In genomic region chr6:31811890-31812289, GRCm38 (mm10) we compare ENCODE assay signal across 34 mouse cellular contexts.
DNase-seq lines count a peak whose midpoint lies in the region; ATAC-seq and TF ChIP-seq lines count a peak whose summit lies in the region.
"Had no signal": no experiment of that assay in that cellular context is flagged by ENCODE, and none has a peak within 500 bp of the region (broad histone marks: within the 10 kb centered on the region; RNA-seq: fewer than 3 reads in every experiment).

No protein-coding gene starts in this region.

- H3K9ac ChIP-seq in forebrain, embryonic 11.5 days (ENCODE audit: low read length) = no peak overlapping the region
- no peak overlapping the region for H3K9ac ChIP-seq in forebrain, postnatal 0 days
- H3K9ac ChIP-seq in intestine, embryonic 14.5 days (ENCODE audit: low read length) = no peak overlapping the region
- H3K9ac ChIP-seq in intestine, embryonic 15.5 days = no peak overlapping the region
- no peak overlapping the region for H3K9ac ChIP-seq in midbrain, embryonic 13.5 days (replicated peaks)
- H3K9ac ChIP-seq in midbrain, embryonic 15.5 days = no peak overlapping the region
- no peak overlapping the region for H3K9ac ChIP-seq in neural tube, embryonic 14.5 days (replicated peaks; ENCODE audit: low read depth, low read length)
- H3K9ac ChIP-seq: embryonic facial prominence, embryonic 15.5 days; heart, embryonic 15.5 days; hindbrain, embryonic 12.5 days; limb, embryonic 15.5 days; liver, embryonic 13.5 days had no signal

- 24% methylated on average over 9 of the region's 9 CpGs for WGBS in forebrain, embryonic 11.5 days
- WGBS in forebrain, postnatal 0 days = 23% methylated on average over 9 of the region's 9 CpGs
- WGBS in intestine, embryonic 14.5 days = 71% methylated on average over 9 of the region's 9 CpGs
- 73% methylated on average over 9 of the region's 9 CpGs for WGBS in intestine, embryonic 15.5 days
- 15% methylated on average over 9 of the region's 9 CpGs for WGBS in midbrain, embryonic 13.5 days
- 21% methylated on average over 9 of the region's 9 CpGs for WGBS in midbrain, embryonic 15.5 days
- WGBS in neural tube, embryonic 14.5 days = 29% methylated on average over 9 of the region's 9 CpGs

- no peak for TF ChIP-seq CTCF in forebrain, postnatal 0 days (IDR thresholded peaks at IDR 0.05; ENCODE audit: low read depth)

- no peak overlapping the region for H3K4me3 ChIP-seq in forebrain, embryonic 11.5 days (ENCODE audit: low read depth, low read length)
- no peak overlapping the region for H3K4me3 ChIP-seq in forebrain, postnatal 0 days (ENCODE audit: low read depth, low read length)
- H3K4me3 ChIP-seq in intestine, embryonic 14.5 days (ENCODE audit: low read depth, low read length) = no peak overlapping the region
- H3K4me3 ChIP-seq in intestine, embryonic 15.5 days (replicated peaks) = no peak overlapping the region
- no peak overlapping the region for H3K4me3 ChIP-seq in midbrain, embryonic 13.5 days (replicated peaks)
- no peak overlapping the region for H3K4me3 ChIP-seq in midbrain, embryonic 15.5 days
- H3K4me3 ChIP-seq in neural tube, embryonic 14.5 days (ENCODE audit: low read depth, low read length) = no peak overlapping the region
- H3K4me3 ChIP-seq: embryonic facial prominence, embryonic 10.5 days; embryonic facial prominence, embryonic 15.5 days; gastrocnemius, adult 2 months; heart, embryonic 15.5 days; hindbrain, embryonic 12.5 days; limb, embryonic 10.5 days; limb, embryonic 15.5 days; liver, embryonic 13.5 days; megakaryocyte, embryonic 14.5 days had no signal

- peak; percentile 46; the same call in 1 of the 2 replicates for ATAC-seq in forebrain, embryonic 11.5 days (replicated peaks; ENCODE audit: low FRiP score)
- no peak for ATAC-seq in forebrain, postnatal 0 days
- no peak for ATAC-seq in intestine, embryonic 14.5 days (replicated peaks; ENCODE audit: low FRiP score, low TSS enrichment, low read depth)
- ATAC-seq in intestine, embryonic 15.5 days = no peak
- ATAC-seq in midbrain, embryonic 13.5 days = peak; percentile 64
- ATAC-seq in midbrain, embryonic 15.5 days (replicated peaks) = no peak
- ATAC-seq in neural tube, embryonic 14.5 days (ENCODE audit: low read depth) = no peak
- ATAC-seq: forebrain, embryonic 14.5 days; inflammation-experienced regulatory T-cells, adult 6 months; lung, postnatal 0 days; Patski had no signal

- H3K9me3 ChIP-seq in forebrain, embryonic 11.5 days (ENCODE audit: control insufficient read depth, low read length) = no peaks in the 10 kb centered on the region
- no peaks in the 10 kb centered on the region for H3K9me3 ChIP-seq in forebrain, postnatal 0 days (ENCODE audit: low read length)
- no peaks in the 10 kb centered on the region for H3K9me3 ChIP-seq in intestine, embryonic 14.5 days (ENCODE audit: control insufficient read depth, low read length)
- no peaks in the 10 kb centered on the region for H3K9me3 ChIP-seq in intestine, embryonic 15.5 days
- no peaks in the 10 kb centered on the region for H3K9me3 ChIP-seq in midbrain, embryonic 13.5 days
- H3K9me3 ChIP-seq in midbrain, embryonic 15.5 days = no peaks in the 10 kb centered on the region
- H3K9me3 ChIP-seq in neural tube, embryonic 14.5 days (ENCODE audit: control insufficient read depth, low read length) = no peaks in the 10 kb centered on the region
- H3K9me3 ChIP-seq: embryonic facial prominence, embryonic 10.5 days; embryonic facial prominence, embryonic 15.5 days; G1E; heart, embryonic 15.5 days; hindbrain, embryonic 12.5 days; limb, embryonic 10.5 days; limb, embryonic 15.5 days; liver, embryonic 13.5 days; megakaryocyte, embryonic 14.5 days had no signal

- no peak overlapping the region for H3K27ac ChIP-seq in forebrain, embryonic 11.5 days (ENCODE audit: low read depth, low read length)
- H3K27ac ChIP-seq in forebrain, postnatal 0 days (ENCODE audit: low read depth, low read length) = no peak overlapping the region
- H3K27ac ChIP-seq in intestine, embryonic 14.5 days (ENCODE audit: low read depth) = no peak overlapping the region
- H3K27ac ChIP-seq in intestine, embryonic 15.5 days = no peak overlapping the region
- H3K27ac ChIP-seq in midbrain, embryonic 13.5 days = no peak overlapping the region
- H3K27ac ChIP-seq in midbrain, embryonic 15.5 days = no peak overlapping the region
- peak overlapping the region; percentile 29; the same call in 1 of the 2 replicates for H3K27ac ChIP-seq in neural tube, embryonic 14.5 days (ENCODE audit: low read depth, low read length)
- H3K27ac ChIP-seq: embryonic facial prominence, embryonic 10.5 days; embryonic facial prominence, embryonic 15.5 days; gastrocnemius, adult 2 months; heart, embryonic 15.5 days; limb, embryonic 10.5 days; limb, embryonic 15.5 days; liver, embryonic 13.5 days had no signal

- no peaks in the 10 kb centered on the region; the same call in 1 of the 2 replicates for H3K4me1 ChIP-seq in forebrain, embryonic 11.5 days (replicated peaks; ENCODE audit: control insufficient read depth, insufficient read depth, low read length)
- no peaks in the 10 kb centered on the region for H3K4me1 ChIP-seq in forebrain, postnatal 0 days (ENCODE audit: insufficient read depth)
- no peaks in the 10 kb centered on the region for H3K4me1 ChIP-seq in intestine, embryonic 14.5 days (replicated peaks; ENCODE audit: control insufficient read depth, insufficient read depth, low read length)
- no peaks in the 10 kb centered on the region for H3K4me1 ChIP-seq in intestine, embryonic 15.5 days (replicated peaks)
- H3K4me1 ChIP-seq in midbrain, embryonic 13.5 days (replicated peaks) = peaks cover 31% of the 10 kb centered on the region
- peaks cover 11% of the 10 kb centered on the region for H3K4me1 ChIP-seq in midbrain, embryonic 15.5 days
- H3K4me1 ChIP-seq in neural tube, embryonic 14.5 days (ENCODE audit: control insufficient read depth, insufficient read depth, low read length) = peaks cover 17% of the 10 kb centered on the region

- no peaks in the 10 kb centered on the region for H3K27me3 ChIP-seq in forebrain, embryonic 11.5 days (ENCODE audit: control insufficient read depth, insufficient read depth, low read length)
- H3K27me3 ChIP-seq in forebrain, postnatal 0 days (ENCODE audit: insufficient read depth, low read length) = no peaks in the 10 kb centered on the region
- no peaks in the 10 kb centered on the region for H3K27me3 ChIP-seq in intestine, embryonic 14.5 days (replicated peaks; ENCODE audit: control insufficient read depth, insufficient read depth, low read length)
- no peaks in the 10 kb centered on the region for H3K27me3 ChIP-seq in intestine, embryonic 15.5 days (replicated peaks)
- no peaks in the 10 kb centered on the region for H3K27me3 ChIP-seq in midbrain, embryonic 13.5 days
- H3K27me3 ChIP-seq in midbrain, embryonic 15.5 days (replicated peaks) = no peaks in the 10 kb centered on the region
- no peaks in the 10 kb centered on the region for H3K27me3 ChIP-seq in neural tube, embryonic 14.5 days (ENCODE audit: control insufficient read depth, insufficient read depth, low read length)
- H3K27me3 ChIP-seq: embryonic facial prominence, embryonic 15.5 days; heart, embryonic 15.5 days; hindbrain, embryonic 12.5 days; limb, embryonic 15.5 days; liver, embryonic 13.5 days had no signal

- H3K4me2 ChIP-seq in forebrain, embryonic 11.5 days (ENCODE audit: low read depth, low read length, severe bottlenecking) = no peak overlapping the region
- H3K4me2 ChIP-seq in forebrain, postnatal 0 days (ENCODE audit: low read depth) = no peak overlapping the region
- no peak overlapping the region for H3K4me2 ChIP-seq in intestine, embryonic 14.5 days (ENCODE audit: low read length)
- no peak overlapping the region for H3K4me2 ChIP-seq in intestine, embryonic 15.5 days (replicated peaks)
- H3K4me2 ChIP-seq in midbrain, embryonic 13.5 days (replicated peaks) = no peak overlapping the region
- H3K4me2 ChIP-seq in midbrain, embryonic 15.5 days = no peak overlapping the region
- no peak overlapping the region for H3K4me2 ChIP-seq in neural tube, embryonic 14.5 days (ENCODE audit: low read depth, low read length)
- H3K4me2 ChIP-seq: embryonic facial prominence, embryonic 15.5 days; heart, embryonic 15.5 days; hindbrain, embryonic 12.5 days; limb, embryonic 15.5 days; liver, embryonic 13.5 days had no signal

- no peak for DNase-seq in forebrain, embryonic 11.5 days (ENCODE audit: low spot score)
- no peak for DNase-seq in forebrain, postnatal 0 days
- peak; percentile 32 for DNase-seq in intestine, embryonic 14.5 days (ENCODE audit: low spot score)
- no peak for DNase-seq in embryo, embryonic 10 days (ENCODE audit: low spot score)
- DNase-seq: adrenal gland, postnatal 10 days; cerebellum, adult 11-12 months; cerebellum, adult 9-11 months; gastrocnemius, adult 2 months; gastrocnemius, postnatal 36 days; kidney, adult 2 months; kidney, postnatal 10 days; layer of hippocampus, postnatal 36 days; liver, embryonic 13.5 days; lung, adult 18-20 months; lung, postnatal 4 days; right cerebral cortex, adult 18-20 months; spleen, adult 18-20 months; thymus, postnatal 14 days had no signal

- no peaks in the 10 kb centered on the region for H3K36me3 ChIP-seq in forebrain, embryonic 11.5 days (ENCODE audit: control insufficient read depth, insufficient read depth, low read length)
- H3K36me3 ChIP-seq in forebrain, postnatal 0 days (ENCODE audit: insufficient read depth) = no peaks in the 10 kb centered on the region
- H3K36me3 ChIP-seq in intestine, embryonic 14.5 days (ENCODE audit: control insufficient read depth, insufficient read depth, low read length) = no peaks in the 10 kb centered on the region
- H3K36me3 ChIP-seq in intestine, embryonic 15.5 days = no peaks in the 10 kb centered on the region
- H3K36me3 ChIP-seq in midbrain, embryonic 13.5 days = no peaks in the 10 kb centered on the region
- no peaks in the 10 kb centered on the region for H3K36me3 ChIP-seq in midbrain, embryonic 15.5 days (replicated peaks)
- no peaks in the 10 kb centered on the region for H3K36me3 ChIP-seq in neural tube, embryonic 14.5 days (ENCODE audit: control insufficient read depth, insufficient read depth, low read length)
- H3K36me3 ChIP-seq: embryonic facial prominence, embryonic 10.5 days; embryonic facial prominence, embryonic 15.5 days; G1E; heart, embryonic 15.5 days; hindbrain, embryonic 12.5 days; limb, embryonic 10.5 days; limb, embryonic 15.5 days; liver, embryonic 13.5 days had no signal

Comparison
In these comparisons a context has a peak if more than half of its experiments do, and no peak if none do; other contexts are left out.
1. ATAC-seq: peak in forebrain, embryonic 11.5 days (single experiment) and midbrain, embryonic 13.5 days (single experiment); none in forebrain, postnatal 0 days (single experiment), intestine, embryonic 14.5 days (single experiment), intestine, embryonic 15.5 days (single experiment), midbrain, embryonic 15.5 days (single experiment) and neural tube, embryonic 14.5 days (single experiment).